Mouse (Mus musculus) limb, embryonic 14.5 days (tissue): ENCODE results near the gene Cep68. TPM values are rescaled to one million over a fixed set of nuclear protein-coding genes. Genes with fewer than 3 reads are reported as not detected.

Experiments
- ATAC-seq: fragments of 200-750 bp; cut with Nextera tagmentation; 2 replicates; pipeline ENCODE4 v1.8.0; 2017; ENCODE audit warnings: low read depth, moderate number of reproducible peaks, moderate TSS enrichment; ENCODE audit not compliant: low FRiP score
- DNase-seq: peaks from one replicate; pipeline ENCODE4 v3.0.0-alpha.2; 2015; ENCODE audit warnings: low spot score
- H3K27ac ChIP-seq: fragments of 300-500 bp; sonication (generic); replicated peaks from 2 replicates; pipeline ENCODE4 v1.5.1; 2014; ENCODE audit warnings: low read depth, mild to moderate bottlenecking, low read length, moderate library complexity, mixed read lengths
- H3K27me3 ChIP-seq: fragments of 300-500 bp; sonication (generic); 2 replicates; pipeline ENCODE4 v1.6.1; 2014; ENCODE audit warnings: low read length, mixed read lengths; ENCODE audit not compliant: control insufficient read depth, insufficient read depth
- H3K36me3 ChIP-seq: fragments of 300-500 bp; sonication (generic); 2 replicates; pipeline ENCODE4 v1.6.1; 2014; ENCODE audit warnings: mild to moderate bottlenecking, low read length, moderate library complexity, mixed read lengths; ENCODE audit not compliant: control insufficient read depth, insufficient read depth
- H3K4me1 ChIP-seq: fragments of 300-500 bp; sonication (generic); 2 replicates; pipeline ENCODE4 v1.6.1; 2014; ENCODE audit warnings: antibody characterized with exemption, low read length, mixed read lengths; ENCODE audit not compliant: control insufficient read depth, insufficient read depth
- H3K4me2 ChIP-seq: fragments of 300-500 bp; sonication (generic); replicated peaks from 2 replicates; pipeline ENCODE4 v1.6.1; 2014; ENCODE audit warnings: low read depth, mild to moderate bottlenecking, low read length, moderate library complexity; ENCODE audit not compliant: severe bottlenecking
- H3K4me3 ChIP-seq: fragments of 300-500 bp; sonication (generic); replicated peaks from 2 replicates; pipeline ENCODE4 v1.5.1; 2014; ENCODE audit warnings: low read length
- H3K9ac ChIP-seq: fragments of 300-500 bp; sonication (generic); 2 replicates; pipeline ENCODE4 v1.6.1; 2014; ENCODE audit warnings: mild to moderate bottlenecking, low read depth, low read length, moderate library complexity; ENCODE audit not compliant: severe bottlenecking
- H3K9me3 ChIP-seq: fragments of 300-500 bp; sonication (generic); 2 replicates; pipeline ENCODE4 v1.6.1; 2016; ENCODE audit warnings: low read length; ENCODE audit not compliant: control insufficient read depth
- POLR2A ChIP-seq: fragments of 200-500 bp; IDR thresholded peaks from 2 replicates; pipeline ENCODE4 v1.8.0; 2012; ENCODE audit warnings: inconsistent platforms, mild to moderate bottlenecking, moderate library complexity, borderline replicate concordance; ENCODE audit not compliant: insufficient read depth, insufficient read length; ENCODE audit errors: extremely low read depth
- WGBS: fragments of 180-500 bp; shearing (Covaris S2); extraction: QIAGEN DNeasy Blood & Tissue Kit; methylation state at CpG from one replicate; pipeline ENCODE4 v1.1.7; 2014; 5-methylcytosine and 5-hydroxymethylcytosine counted together
- polyA plus RNA-seq, 2 experiments: library from polyadenylated mRNA; depleted of rRNA in 1 of 2; stranded (reverse) in 1 of 2; unstranded in 1 of 2; fragments of >200 nt; fragmentation: Nextera tagmentation in 1 of 2; extraction: Ambion mirVana in 1 of 2; gene quantifications; 2 replicates each; pipeline versions ENCODE4 v1.2.1 to v1.2.3; 2012 to 2014

Cep68 gene
- polyA plus RNA-seq, 2 experiments, result 28.5 to 29.7 TPM

GRCm38 (mm10) chr11:20232016-20232755 lies 17.0 kb downstream of the Cep68 start:
- ATAC-seq (peak; percentile 38; the same call in 1 of the 2 replicates), DNase-seq (no peak)
- H3K36me3 ChIP-seq, result peaks cover 94% of the 10 kb centered on the region
- H3K4me1 ChIP-seq, result no peaks in the 10 kb centered on the region
- H3K9ac ChIP-seq, result no peak overlapping the region
- no peak overlapping the region for H3K4me2 ChIP-seq
- no peak for TF ChIP-seq POLR2A
- H3K4me3 ChIP-seq, result no peak overlapping the region
- H3K27me3 ChIP-seq, result no peaks in the 10 kb centered on the region
- 80% methylated on average over 4 of the region's 5 CpGs for WGBS
- 0 out of 2 replicates have a peak overlapping the region, but pooled peaks have one; percentile 19 for H3K27ac ChIP-seq
- H3K9me3 ChIP-seq, result no peaks in the 10 kb centered on the region

GRCm38 (mm10) chr11:20231128-20231878 lies 17.9 kb downstream of the Cep68 start:
- Histone ChIP-seq H3K27me3 (no peaks in the 10 kb centered on the region), H3K9me3 (no peaks in the 10 kb centered on the region), H3K4me3 (no peak overlapping the region), H3K9ac (no peak overlapping the region), H3K36me3 (peaks cover 87% of the 10 kb centered on the region), H3K27ac (no peak overlapping the region), H3K4me2 (no peak overlapping the region), H3K4me1 (no peaks in the 10 kb centered on the region)
- ATAC-seq, result peak; percentile 32; the same call in 1 of the 2 replicates
- 75% methylated on average over 8 of the region's 8 CpGs for WGBS
- DNase-seq, result peak; percentile 18
- no peak for TF ChIP-seq POLR2A

- Histone ChIP-seq H3K27ac (no peak overlapping the region), H3K36me3 (peaks cover 86% of the 10 kb centered on the region), H3K4me2 (no peak overlapping the region), H3K9ac (no peak overlapping the region), H3K27me3 (no peaks in the 10 kb centered on the region), H3K4me1 (no peaks in the 10 kb centered on the region), H3K4me3 (no peak overlapping the region), H3K9me3 (no peaks in the 10 kb centered on the region)
- ATAC-seq, result no peak
- no peak for DNase-seq
- TF ChIP-seq POLR2A, result no peak
- 92% methylated on average over 1 of the region's 1 CpGs for WGBS
Measured at GRCm38 (mm10) chr11:20230286-20230685, 18.9 kb downstream of the Cep68 start.

GRCm38 (mm10) chr11:20229311-20229710 lies 19.9 kb downstream of the Cep68 start:
- Histone ChIP-seq H3K9ac (no peak overlapping the region), H3K36me3 (peaks cover 84% of the 10 kb centered on the region), H3K4me1 (no peaks in the 10 kb centered on the region), H3K27ac (no peak overlapping the region), H3K4me2 (no peak overlapping the region), H3K4me3 (no peak overlapping the region), H3K9me3 (no peaks in the 10 kb centered on the region), H3K27me3 (no peaks in the 10 kb centered on the region)
- no peak for DNase-seq
- 95% methylated on average over 4 of the region's 4 CpGs for WGBS
- no peak for ATAC-seq
- TF ChIP-seq POLR2A, result no peak

DNA sequence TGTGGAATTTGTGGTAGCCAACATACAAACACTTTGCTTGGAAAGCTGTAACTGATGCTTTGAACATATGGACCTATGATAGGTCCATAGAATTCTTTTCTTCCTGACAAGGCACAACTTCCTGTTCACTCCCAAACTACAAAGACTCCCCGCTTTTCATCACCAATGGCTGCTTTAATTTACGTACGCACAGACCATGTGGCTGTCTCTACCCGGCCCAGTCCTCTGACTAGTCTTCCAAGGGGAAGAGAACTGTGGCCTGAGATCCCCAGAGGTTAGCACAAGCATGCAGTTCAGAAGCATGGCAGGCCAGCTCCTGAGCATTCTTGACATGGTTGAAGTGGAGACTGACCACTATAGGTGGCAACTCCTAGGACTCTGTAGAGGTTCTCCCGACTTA lies 20.6 kb downstream of the Cep68 start:
- ATAC-seq (no peak), DNase-seq (no peak)
- Histone ChIP-seq H3K9ac (no peak overlapping the region), H3K36me3 (peaks cover 84% of the 10 kb centered on the region), H3K9me3 (no peaks in the 10 kb centered on the region), H3K4me3 (no peak overlapping the region), H3K4me2 (no peak overlapping the region), H3K27me3 (no peaks in the 10 kb centered on the region), H3K27ac (no peak overlapping the region), H3K4me1 (no peaks in the 10 kb centered on the region)
- WGBS, result 69% methylated on average over 5 of the region's 5 CpGs
- TF ChIP-seq POLR2A, result no peak
